Mouse (Mus musculus): ENCODE results near the gene Myh3. TPM values are rescaled to one million over a fixed set of nuclear protein-coding genes. Genes with fewer than 3 reads are reported as not detected.
"Not testable (repeated sequence)": the region's sequence is repeated elsewhere in the genome, so short reads cannot be mapped to it uniquely, and the experiment has no call there.

Myh3 gene
- total RNA-seq, 1 experiment from 2014 or later = not detected

GRCm38 (mm10) chr11:67077435-67077834 is 665 bp upstream of the Myh3 start:
- DNase-seq = no peak

GRCm38 (mm10) chr11:67078888-67079287 is 788 bp downstream of the Myh3 start:
- DNase-seq = no peak

GRCm38 (mm10) chr11:67079740-67080139 is 1.6 kb downstream of the Myh3 start:
- no peak for DNase-seq

- peak; percentile 58 for DNase-seq
These were observed 2.1 kb downstream of the Myh3 start for GRCm38 (mm10) chr11:67080168-67080567.

GRCm38 (mm10) chr11:67081125-67081649 is 3.1 kb downstream of the Myh3 start:
- DNase-seq = peak; percentile 9

GRCm38 (mm10) chr11:67082188-67082587 is 4.1 kb downstream of the Myh3 start:
- no peak for DNase-seq

GRCm38 (mm10) chr11:67082793-67083192 is 4.7 kb downstream of the Myh3 start:
- no peak for DNase-seq

- no peak for DNase-seq
These were observed 5.1 kb downstream of the Myh3 start for GRCm38 (mm10) chr11:67083239-67083638.

GRCm38 (mm10) chr11:67083712-67084340 is 5.7 kb downstream of the Myh3 start:
- no peak for DNase-seq

GRCm38 (mm10) chr11:67085489-67085888 is 7.4 kb downstream of the Myh3 start:
- DNase-seq = peak; percentile 55

GRCm38 (mm10) chr11:67086467-67087164 is 8.5 kb downstream of the Myh3 start:
- no peak for DNase-seq

- no peak for DNase-seq
These were observed 9.1 kb downstream of the Myh3 start for GRCm38 (mm10) chr11:67087225-67087624.

GRCm38 (mm10) chr11:67092354-67092753 is 14.3 kb downstream of the Myh3 start:
- not testable (repeated sequence) for DNase-seq

- no peak for DNase-seq
These were observed 15.1 kb downstream of the Myh3 start for GRCm38 (mm10) chr11:67093201-67093600.

- DNase-seq = no peak
These were observed 15.6 kb downstream of the Myh3 start for GRCm38 (mm10) chr11:67093652-67094051.

GRCm38 (mm10) chr11:67094470-67094869 is 16.4 kb downstream of the Myh3 start:
- DNase-seq = no peak

GRCm38 (mm10) chr11:67097709-67098108 is 19.6 kb downstream of the Myh3 start:
- no peak for DNase-seq

GRCm38 (mm10) chr11:67098427-67098826 is 20.3 kb downstream of the Myh3 start:
- DNase-seq = no peak

GRCm38 (mm10) chr11:67099241-67099640 is 21.1 kb downstream of the Myh3 start:
- no peak for DNase-seq

- DNase-seq = no peak
These were observed 22.1 kb downstream of the Myh3 start for GRCm38 (mm10) chr11:67100169-67100568.

GRCm38 (mm10) chr11:67101713-67102112 is 23.6 kb downstream of the Myh3 start:
- DNase-seq = peak; percentile 25

GRCm38 (mm10) chr11:67103256-67103655 is 25.2 kb downstream of the Myh3 start:
- DNase-seq = no peak

GRCm38 (mm10) chr11:67104242-67104641 is 26.1 kb downstream of the Myh3 start:
- DNase-seq = no peak

- DNase-seq = no peak
These were observed 26.6 kb downstream of the Myh3 start for GRCm38 (mm10) chr11:67104714-67105113.

All from adrenal gland, postnatal 25 days (tissue).